Mouse (Mus musculus) adrenal gland, postnatal 0 days (tissue): ENCODE results near the gene Ccser2. TPM values are rescaled to one million over a fixed set of nuclear protein-coding genes. Genes with fewer than 3 reads are reported as not detected.

ENCODE experiments used
- polyA plus RNA-seq: library from polyadenylated mRNA; unstranded; fragments of >200 nt; fragmentation: Nextera tagmentation; extraction: Ambion mirVana; gene quantifications from 2 replicates; pipeline ENCODE4 v1.2.1, GENCODE M21; 2015

The Ccser2 gene
- 26.7 and 27.5 TPM in 2 replicates for polyA plus RNA-seq

DNA sequence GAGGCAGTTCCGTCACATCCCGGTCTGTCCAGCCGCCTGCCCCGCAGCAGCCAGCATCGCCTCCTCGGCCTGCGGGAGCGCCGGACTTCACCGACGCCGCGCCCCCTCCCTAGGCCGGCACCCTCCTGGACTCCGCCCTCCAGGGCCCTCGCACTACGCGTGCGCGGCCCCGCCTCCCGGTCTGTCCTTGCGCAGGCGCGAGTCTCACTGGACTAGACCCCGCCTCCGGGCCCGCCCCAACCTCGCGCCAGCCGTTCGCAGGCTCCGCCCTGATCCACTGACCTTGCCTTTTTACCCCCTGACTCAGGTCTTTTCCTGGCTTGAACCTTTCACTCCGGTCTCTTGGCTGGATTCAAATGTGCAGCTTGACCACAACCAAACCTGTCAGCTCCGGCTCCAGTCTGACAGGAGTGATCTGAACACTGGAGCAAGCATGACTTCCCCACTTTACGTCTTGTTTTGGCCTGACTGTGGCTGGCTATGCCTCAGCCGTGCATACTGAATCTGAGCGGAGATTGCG is at the start of gene Ccser2:
Gene Ccser2, minus strand, starts transcription at position 150 of the 520 bp plus-strand sequence.

Other genes with a start within 250 kb of the Ccser2 start
- not detected in 2 replicates for gene Rgr, start 80.2 kb upstream of the Ccser2 start, polyA plus RNA-seq
- not detected in 2 replicates for gene Lrit1, start 86.1 kb upstream of the Ccser2 start, polyA plus RNA-seq
- gene Lrit2, start 99.2 kb upstream of the Ccser2 start, polyA plus RNA-seq, result not detected in 2 replicates
- 0.17 and 0.28 TPM in 2 replicates for gene Cdhr1, start 129.6 kb upstream of the Ccser2 start, polyA plus RNA-seq
- gene 2610528A11Rik, start 145.2 kb upstream of the Ccser2 start, polyA plus RNA-seq, result 0.35 and 0.73 TPM in 2 replicates
- gene Ghitm, start 166.5 kb upstream of the Ccser2 start, polyA plus RNA-seq, result 399 and 535 TPM in 2 replicates